Mouse (Mus musculus) forebrain, embryonic 14.5 days (tissue): Measurements from ENCODE around the gene Lrrc4. TPM values are rescaled to one million over a fixed set of nuclear protein-coding genes. Genes with fewer than 3 reads are reported as not detected.

Source experiments
- ATAC-seq: fragments of 200-750 bp; cut with Nextera tagmentation; 2 replicates; pipeline ENCODE4 v1.8.0; 2017; ENCODE audit warnings: mild to moderate bottlenecking, moderate library complexity
- DNase-seq: peaks from one replicate; pipeline ENCODE4 v3.0.0-alpha.2; 2015; ENCODE audit warnings: low spot score
- H3K27ac ChIP-seq: fragments of 300-500 bp; sonication (generic); 2 replicates; pipeline ENCODE4 v1.5.1; 2014; ENCODE audit warnings: low read depth, mild to moderate bottlenecking, control low read depth, low read length, moderate library complexity
- H3K27me3 ChIP-seq: fragments of 300-500 bp; sonication (generic); replicated peaks from 2 replicates; pipeline ENCODE4 v1.6.1; 2014; ENCODE audit warnings: low read length, control low read depth, mixed read lengths; ENCODE audit not compliant: control insufficient read depth, insufficient read depth
- H3K36me3 ChIP-seq: fragments of 300-500 bp; sonication (generic); 2 replicates; pipeline ENCODE4 v1.6.1; 2014; ENCODE audit warnings: low read length, control low read depth; ENCODE audit not compliant: control insufficient read depth, insufficient read depth
- H3K4me1 ChIP-seq: fragments of 300-500 bp; sonication (generic); 2 replicates; pipeline ENCODE4 v1.6.1; 2014; ENCODE audit warnings: antibody characterized with exemption, low read length, control low read depth; ENCODE audit not compliant: control insufficient read depth, insufficient read depth
- H3K4me2 ChIP-seq: fragments of 300-500 bp; sonication (generic); 2 replicates; pipeline ENCODE4 v1.6.1; 2014; ENCODE audit warnings: mild to moderate bottlenecking, control low read depth, low read length
- H3K4me3 ChIP-seq: fragments of 300-500 bp; sonication (generic); 2 replicates; pipeline ENCODE4 v1.5.1; 2014; ENCODE audit warnings: low read depth, low read length, control low read depth
- H3K9ac ChIP-seq: fragments of 300-500 bp; sonication (generic); 2 replicates; pipeline ENCODE4 v1.6.1; 2014; ENCODE audit warnings: mild to moderate bottlenecking, low read length, control low read depth, moderate library complexity
- H3K9me3 ChIP-seq: fragments of 300-500 bp; sonication (generic); replicated peaks from 2 replicates; pipeline ENCODE4 v1.6.1; 2016; ENCODE audit warnings: low read length, control low read depth, mixed read lengths; ENCODE audit not compliant: control insufficient read depth
- WGBS: fragments of 180-500 bp; shearing (Covaris S2); extraction: QIAGEN DNeasy Blood & Tissue Kit; methylation state at CpG from one replicate; pipeline ENCODE4 v1.1.7; 2014; 5-methylcytosine and 5-hydroxymethylcytosine counted together
- polyA plus RNA-seq: library from polyadenylated mRNA; unstranded; fragments of >200 nt; fragmentation: Nextera tagmentation; extraction: Ambion mirVana; gene quantifications from 2 replicates; pipeline ENCODE4 v1.2.1, GENCODE M21; 2014

Lrrc4 gene
- polyA plus RNA-seq, 1 experiment from 2014 or later: 5.8 TPM

GRCm38 (mm10) chr6:28848891-28849290 lies 17.3 kb upstream of the Lrrc4 start:
- Histone ChIP-seq H3K4me2 (no peak overlapping the region), H3K4me3 (no peak overlapping the region), H3K4me1 (peaks cover 30% of the 10 kb centered on the region), H3K27ac (no peak overlapping the region), H3K27me3 (no peaks in the 10 kb centered on the region), H3K9ac (no peak overlapping the region), H3K9me3 (no peaks in the 10 kb centered on the region), H3K36me3 (no peaks in the 10 kb centered on the region)
- 68% methylated on average over 9 of the region's 9 CpGs for WGBS
- no peak for ATAC-seq
- DNase-seq: no peak

DNA sequence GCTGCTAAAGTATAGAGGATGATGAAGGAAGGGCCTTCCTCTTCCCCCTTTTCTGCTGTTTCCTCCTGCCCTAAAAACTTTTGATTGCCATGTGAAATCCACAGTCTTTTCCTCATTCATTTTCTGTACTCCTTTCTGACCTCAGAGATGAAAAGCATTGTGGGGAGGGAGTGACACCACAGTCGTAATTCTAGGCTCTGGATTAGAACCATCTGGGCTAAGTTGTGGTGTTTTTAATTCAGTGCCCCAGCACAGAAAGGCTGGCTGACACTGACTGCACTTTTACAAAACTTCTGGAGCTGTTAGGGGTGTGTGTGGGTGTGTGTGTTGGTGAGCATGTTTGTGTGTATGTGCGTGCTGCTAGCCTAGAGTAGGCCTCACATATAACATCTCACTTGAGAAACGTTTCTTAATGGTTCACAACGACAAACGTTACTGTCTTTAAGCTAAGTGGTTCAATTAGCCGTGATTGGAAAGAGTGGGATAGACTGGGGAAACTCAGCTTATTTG lies 16.8 kb upstream of the Lrrc4 start:
- WGBS: 66% methylated on average over 6 of the region's 6 CpGs
- ATAC-seq: no peak
- no peak overlapping the region for H3K4me3 ChIP-seq
- H3K36me3 ChIP-seq: no peaks in the 10 kb centered on the region
- H3K4me2 ChIP-seq: no peak overlapping the region
- no peak overlapping the region for H3K9ac ChIP-seq
- H3K27ac ChIP-seq: no peak overlapping the region
- no peak for DNase-seq
- H3K9me3 ChIP-seq: no peaks in the 10 kb centered on the region
- no peaks in the 10 kb centered on the region for H3K27me3 ChIP-seq
- H3K4me1 ChIP-seq: peaks cover 25% of the 10 kb centered on the region

DNA sequence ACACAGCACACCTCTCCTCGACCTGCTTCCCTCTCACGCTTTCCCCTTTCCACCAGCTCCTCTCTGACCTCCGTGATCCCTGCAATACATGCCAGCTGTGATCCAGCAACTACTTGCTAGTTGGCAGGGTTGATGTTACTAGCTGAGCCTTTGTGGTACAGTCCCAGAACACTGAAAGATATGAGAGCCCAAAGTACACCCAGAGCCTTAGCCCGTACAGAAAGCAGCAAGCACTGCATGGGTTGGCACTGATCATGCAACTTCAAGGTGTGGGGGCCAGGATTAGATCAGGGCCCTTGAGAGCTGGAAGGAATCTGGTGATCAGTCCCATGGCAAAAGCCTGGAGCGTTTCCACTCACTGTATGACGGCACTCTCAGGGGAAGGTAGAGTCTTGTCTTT lies 16.1 kb upstream of the Lrrc4 start:
- H3K4me3 ChIP-seq: no peak overlapping the region
- no peaks in the 10 kb centered on the region for H3K27me3 ChIP-seq
- no peak overlapping the region for H3K27ac ChIP-seq
- H3K9ac ChIP-seq: no peak overlapping the region
- 75% methylated on average over 6 of the region's 6 CpGs for WGBS
- no peaks in the 10 kb centered on the region for H3K9me3 ChIP-seq
- DNase-seq (no peak), ATAC-seq (no peak)
- H3K36me3 ChIP-seq: no peaks in the 10 kb centered on the region
- no peak overlapping the region for H3K4me2 ChIP-seq
- H3K4me1 ChIP-seq: peaks cover 27% of the 10 kb centered on the region

GRCm38 (mm10) chr6:28845610-28846009 lies 14.1 kb upstream of the Lrrc4 start:
- no peaks in the 10 kb centered on the region for H3K27me3 ChIP-seq
- peak; percentile 24 for DNase-seq
- ATAC-seq: no peak
- no peaks in the 10 kb centered on the region for H3K9me3 ChIP-seq
- H3K4me2 ChIP-seq: no peak overlapping the region
- H3K4me3 ChIP-seq: no peak overlapping the region
- H3K9ac ChIP-seq: no peak overlapping the region
- WGBS: 41% methylated on average over 4 of the region's 4 CpGs
- H3K4me1 ChIP-seq: peaks cover 40% of the 10 kb centered on the region
- H3K27ac ChIP-seq: no peak overlapping the region
- no peaks in the 10 kb centered on the region for H3K36me3 ChIP-seq

DNA sequence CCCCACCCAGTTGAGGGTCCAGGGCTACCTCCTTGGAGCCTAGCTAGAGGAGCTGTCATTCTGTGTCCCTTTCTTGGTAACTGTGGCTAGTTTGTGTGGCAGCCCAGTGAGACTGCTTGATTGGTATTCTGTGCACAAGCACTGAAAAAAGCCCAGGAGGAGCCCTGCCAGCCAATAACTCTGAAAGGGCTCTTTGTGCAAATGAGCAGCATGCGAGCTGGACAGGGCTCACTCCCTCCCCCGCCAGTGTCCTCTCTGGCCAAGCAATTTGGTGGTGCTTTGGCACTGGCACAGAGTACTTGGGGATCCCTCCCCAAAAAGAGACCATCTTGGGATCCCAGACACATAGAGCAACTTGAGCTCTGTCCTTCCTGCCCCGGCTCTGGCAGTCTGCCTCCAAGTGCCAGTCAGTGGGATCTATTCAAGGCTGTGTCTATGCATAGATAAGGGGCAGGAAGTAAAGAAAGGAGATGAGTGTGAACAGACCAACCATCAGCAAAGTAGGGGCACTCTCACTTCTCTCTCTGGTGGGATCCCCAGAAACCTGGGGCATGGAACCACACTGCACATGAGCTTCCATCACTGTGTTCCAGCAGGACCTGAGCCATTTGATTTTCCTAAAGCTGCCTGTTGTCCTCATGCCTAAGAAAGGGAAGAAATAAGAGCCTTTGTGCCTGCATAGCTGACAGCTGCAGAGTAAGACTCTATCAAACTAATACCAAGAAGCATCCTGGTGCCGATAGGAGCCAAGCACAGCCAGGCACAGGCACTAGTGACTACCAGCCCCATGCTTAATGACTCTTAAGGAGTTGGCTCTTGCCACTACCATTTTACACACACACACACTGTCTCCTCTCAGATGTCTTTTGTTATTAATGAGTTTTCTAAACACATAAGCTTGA lies 11.1 kb upstream of the Lrrc4 start:
- H3K27me3 ChIP-seq: no peaks in the 10 kb centered on the region
- no peak overlapping the region for H3K4me3 ChIP-seq
- H3K27ac ChIP-seq: peak overlapping the region; percentile 77
- peaks cover 32% of the 10 kb centered on the region for H3K4me1 ChIP-seq
- DNase-seq: peak; percentile 92
- peak; percentile 90 for ATAC-seq
- WGBS: 7% methylated on average over 4 of the region's 4 CpGs
- H3K4me2 ChIP-seq: peak overlapping the region; percentile 15
- H3K9me3 ChIP-seq: no peaks in the 10 kb centered on the region
- H3K36me3 ChIP-seq: no peaks in the 10 kb centered on the region
- peak overlapping the region; percentile 29; the same call in 1 of the 2 replicates for H3K9ac ChIP-seq

GRCm38 (mm10) chr6:28841569-28841968 lies 10.0 kb upstream of the Lrrc4 start:
- H3K36me3 ChIP-seq: no peaks in the 10 kb centered on the region
- ATAC-seq (no peak), DNase-seq (no peak)
- no peak overlapping the region for H3K27ac ChIP-seq
- no peak overlapping the region for H3K4me3 ChIP-seq
- H3K27me3 ChIP-seq: no peaks in the 10 kb centered on the region
- no peaks in the 10 kb centered on the region for H3K9me3 ChIP-seq
- no peak overlapping the region for H3K4me2 ChIP-seq
- no peak overlapping the region for H3K9ac ChIP-seq
- H3K4me1 ChIP-seq: peaks cover 32% of the 10 kb centered on the region
- 65% methylated on average over 3 of the region's 3 CpGs for WGBS

DNA sequence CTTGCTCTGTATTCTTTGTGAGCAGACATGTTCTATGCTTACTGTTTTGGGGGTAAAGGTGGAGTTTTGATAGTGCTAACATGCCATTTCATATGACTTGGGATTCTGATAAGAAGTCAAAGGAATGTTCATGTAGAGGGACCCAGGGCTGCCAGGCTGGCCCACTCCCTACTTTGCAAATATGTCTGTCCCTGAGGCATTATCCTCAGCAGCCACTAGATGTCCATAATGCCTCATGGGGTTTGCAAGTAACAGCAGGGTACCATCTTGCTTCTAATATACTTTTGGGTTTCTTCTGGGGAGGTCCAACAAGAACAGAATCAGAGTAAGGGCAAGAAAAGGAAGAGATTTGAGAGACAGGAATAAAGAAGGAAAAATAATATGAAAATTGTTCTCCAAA lies 5.1 kb upstream of the Lrrc4 start:
- H3K9ac ChIP-seq: no peak overlapping the region
- H3K4me2 ChIP-seq: no peak overlapping the region
- H3K9me3 ChIP-seq: no peaks in the 10 kb centered on the region
- no peak for ATAC-seq
- H3K4me3 ChIP-seq: no peak overlapping the region
- DNase-seq: peak; percentile 57
- no peaks in the 10 kb centered on the region for H3K36me3 ChIP-seq
- no peaks in the 10 kb centered on the region for H3K27me3 ChIP-seq
- peaks cover 12% of the 10 kb centered on the region for H3K4me1 ChIP-seq
- H3K27ac ChIP-seq: no peak overlapping the region

- DNase-seq (no peak), ATAC-seq (no peak)
- Histone ChIP-seq H3K27ac (no peak overlapping the region), H3K4me2 (peak overlapping the region; percentile 96), H3K9ac (peak overlapping the region; percentile 92; the same call in 1 of the 2 replicates), H3K4me3 (peak overlapping the region; percentile 74), H3K27me3 (no peaks in the 10 kb centered on the region), H3K36me3 (0 out of 2 replicates have a peak, but pooled peaks cover 8% of the 10 kb centered on the region), H3K9me3 (no peaks in the 10 kb centered on the region), H3K4me1 (peaks cover 22% of the 10 kb centered on the region)
- 37% methylated on average over 2 of the region's 2 CpGs for WGBS
These were observed 2.5 kb upstream of the Lrrc4 start for GRCm38 (mm10) chr6:28834046-28834445.

GRCm38 (mm10) chr6:28833380-28833822 lies 1.9 kb upstream of the Lrrc4 start:
- H3K4me1 ChIP-seq: peaks cover 26% of the 10 kb centered on the region
- H3K9ac ChIP-seq: peak overlapping the region; percentile 92
- 0 out of 2 replicates have a peak, but pooled peaks cover 8% of the 10 kb centered on the region for H3K36me3 ChIP-seq
- no peaks in the 10 kb centered on the region for H3K9me3 ChIP-seq
- H3K4me2 ChIP-seq: peak overlapping the region; percentile 96
- peak overlapping the region; percentile 95 for H3K27ac ChIP-seq
- no peaks in the 10 kb centered on the region for H3K27me3 ChIP-seq
- DNase-seq (peak; percentile 64), ATAC-seq (peak; percentile 62)
- under 1% methylated on average over 30 of the region's 43 CpGs for WGBS
- H3K4me3 ChIP-seq: peak overlapping the region; percentile 74
